Mouse (Mus musculus) kidney, embryonic 15.5 days (tissue): ENCODE data around the gene Dab2ip. TPM values are rescaled to one million over a fixed set of nuclear protein-coding genes. Genes with fewer than 3 reads are reported as not detected.

Experiments
- ATAC-seq: fragments of 200-750 bp; cut with Nextera tagmentation; replicated peaks from 2 replicates; pipeline ENCODE4 v1.8.0; 2017; ENCODE audit warnings: moderate TSS enrichment; ENCODE audit not compliant: low FRiP score
- H3K27ac ChIP-seq: fragments of 300-500 bp; sonication (generic); 2 replicates; pipeline ENCODE4 v1.5.1; 2015; ENCODE audit warnings: mild to moderate bottlenecking, inconsistent platforms
- H3K27me3 ChIP-seq: fragments of 300-500 bp; sonication (generic); 2 replicates; pipeline ENCODE4 v1.6.1; 2015; ENCODE audit warnings: inconsistent platforms
- H3K36me3 ChIP-seq: fragments of 300-500 bp; sonication (generic); 2 replicates; pipeline ENCODE4 v1.6.1; 2015; ENCODE audit warnings: inconsistent platforms
- H3K4me1 ChIP-seq: fragments of 300-500 bp; sonication (generic); 2 replicates; pipeline ENCODE4 v1.6.1; 2015; ENCODE audit warnings: inconsistent platforms
- H3K4me2 ChIP-seq: fragments of 300-500 bp; sonication (generic); 2 replicates; pipeline ENCODE4 v1.6.1; 2015; ENCODE audit warnings: moderate library complexity, mild to moderate bottlenecking, inconsistent platforms
- H3K4me3 ChIP-seq: fragments of 300-500 bp; sonication (generic); replicated peaks from 2 replicates; pipeline ENCODE4 v1.5.1; 2015; ENCODE audit warnings: mild to moderate bottlenecking, inconsistent platforms
- H3K9ac ChIP-seq: fragments of 300-500 bp; sonication (generic); 2 replicates; pipeline ENCODE4 v1.6.1; 2015; ENCODE audit warnings: mild to moderate bottlenecking, inconsistent platforms
- H3K9me3 ChIP-seq: fragments of 300-500 bp; sonication (generic); replicated peaks from 2 replicates; pipeline ENCODE4 v1.6.1; 2016; ENCODE audit warnings: inconsistent platforms
- WGBS: fragments of 180-500 bp; shearing (Covaris S2); methylation state at CpG from one replicate; pipeline ENCODE4 v1.1.7; 2015; ENCODE audit warnings: mixed read lengths; 5-methylcytosine and 5-hydroxymethylcytosine counted together
- polyA plus RNA-seq: library from polyadenylated mRNA; unstranded; fragments of >200 nt; fragmentation: Nextera tagmentation; extraction: Ambion mirVana; gene quantifications from 2 replicates; pipeline ENCODE4 v1.2.1, GENCODE M21; 2015

Dab2ip gene
- 37.5 and 40.4 TPM in 2 replicates for polyA plus RNA-seq

DNA sequence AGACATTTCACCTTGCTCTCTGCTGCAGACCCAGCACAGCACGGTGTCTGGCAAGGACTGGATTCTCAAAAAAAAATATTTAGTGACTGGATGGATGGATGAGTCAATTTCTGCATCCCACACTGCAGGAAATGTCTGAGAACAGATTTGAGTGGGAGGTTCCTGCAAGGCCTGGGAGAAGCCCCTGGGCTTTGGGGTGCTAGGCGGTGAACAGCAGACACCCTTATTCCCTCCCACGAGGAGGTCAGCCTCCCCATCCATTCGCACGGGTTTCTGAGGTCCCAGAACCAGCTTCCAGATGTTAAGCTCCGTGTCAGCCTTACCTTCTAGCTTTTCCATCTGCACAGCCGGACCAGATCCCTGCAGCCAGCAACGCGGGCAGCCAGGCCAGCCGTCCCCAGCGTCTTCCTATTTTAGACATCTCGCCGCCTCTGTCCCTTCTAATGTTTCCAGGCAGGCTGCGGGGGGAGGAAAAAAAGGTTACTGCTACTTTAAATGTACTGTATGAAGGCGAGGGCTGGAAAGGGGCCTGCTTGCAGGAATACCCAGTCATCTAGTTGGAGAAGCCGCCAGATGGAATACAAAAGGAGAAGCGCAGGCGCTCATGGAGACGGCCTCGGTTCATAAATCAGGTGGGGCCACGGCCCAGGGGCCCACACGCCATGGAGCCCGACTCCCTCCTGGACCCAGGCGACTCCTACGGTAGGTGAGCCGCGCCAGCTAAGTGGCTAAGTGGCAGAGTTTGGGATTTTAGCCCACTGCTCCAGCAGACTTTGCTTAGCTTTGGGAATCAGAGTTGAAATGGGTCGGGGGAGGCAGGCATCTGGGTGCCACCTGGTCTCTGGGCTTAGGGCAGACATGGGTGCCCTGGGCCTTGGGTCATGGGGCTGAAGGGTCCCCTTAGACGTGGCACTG lies at the start of gene Dab2ip:
TSS of gene Dab2ip (plus strand) at position 356 of the 915 bp plus-strand sequence.
- peak; percentile 59 for ATAC-seq
- WGBS, result 19% methylated on average over 29 of the region's 29 CpGs
- no peaks in the 10 kb centered on the region for H3K9me3 ChIP-seq
- H3K36me3 ChIP-seq, result no peaks in the 10 kb centered on the region
- peak within 1 kb of the TSS; percentile 55 for H3K4me2 ChIP-seq
- peaks cover 43% of the 10 kb centered on the region for H3K4me1 ChIP-seq
- peak within 1 kb of the TSS; percentile 35; the same call in 1 of the 2 replicates for H3K9ac ChIP-seq
- no peaks in the 10 kb centered on the region for H3K27me3 ChIP-seq
- H3K27ac ChIP-seq, result peak within 1 kb of the TSS; percentile 84
- H3K4me3 ChIP-seq, result peak within 1 kb of the TSS; percentile 30

- Histone ChIP-seq H3K9me3 (no peaks in the 10 kb centered on the region), H3K4me3 (no peak overlapping the region), H3K4me1 (peaks cover 72% of the 10 kb centered on the region), H3K4me2 (no peak overlapping the region), H3K27ac (peak overlapping the region; percentile 84), H3K9ac (no peak overlapping the region), H3K27me3 (no peaks in the 10 kb centered on the region), H3K36me3 (no peaks in the 10 kb centered on the region)
- WGBS, result 16% methylated on average over 10 of the region's 10 CpGs
- ATAC-seq, result no peak
Measured at GRCm38 (mm10) chr2:35508597-35509342, 49.3 kb upstream of the Dab2ip start.

DNA sequence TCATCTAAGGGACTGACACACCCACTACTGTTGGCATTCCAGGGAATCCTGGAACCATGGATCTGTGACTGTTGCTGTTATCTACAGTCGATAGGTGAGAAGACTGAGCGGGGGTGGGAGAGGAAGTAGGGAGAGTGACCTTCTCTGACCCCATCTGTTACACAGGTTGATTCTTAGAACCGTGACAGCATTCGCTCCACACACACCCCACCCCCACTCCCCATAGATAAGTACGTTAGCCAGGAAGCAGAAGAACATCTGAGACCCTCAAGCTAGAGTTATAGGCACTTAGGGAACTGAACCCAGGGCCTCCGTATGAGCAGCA lies 48.8 kb upstream of the Dab2ip start:
- peak overlapping the region; percentile 84 for H3K27ac ChIP-seq
- peaks cover 72% of the 10 kb centered on the region for H3K4me1 ChIP-seq
- H3K9ac ChIP-seq, result no peak overlapping the region
- no peaks in the 10 kb centered on the region for H3K9me3 ChIP-seq
- H3K27me3 ChIP-seq, result no peaks in the 10 kb centered on the region
- no peak overlapping the region for H3K4me3 ChIP-seq
- H3K36me3 ChIP-seq, result no peaks in the 10 kb centered on the region
- H3K4me2 ChIP-seq, result no peak overlapping the region
- WGBS, result 14% methylated on average over 6 of the region's 6 CpGs
- ATAC-seq, result 0 out of 2 replicates have a peak, but pooled peaks have one; percentile 34

DNA sequence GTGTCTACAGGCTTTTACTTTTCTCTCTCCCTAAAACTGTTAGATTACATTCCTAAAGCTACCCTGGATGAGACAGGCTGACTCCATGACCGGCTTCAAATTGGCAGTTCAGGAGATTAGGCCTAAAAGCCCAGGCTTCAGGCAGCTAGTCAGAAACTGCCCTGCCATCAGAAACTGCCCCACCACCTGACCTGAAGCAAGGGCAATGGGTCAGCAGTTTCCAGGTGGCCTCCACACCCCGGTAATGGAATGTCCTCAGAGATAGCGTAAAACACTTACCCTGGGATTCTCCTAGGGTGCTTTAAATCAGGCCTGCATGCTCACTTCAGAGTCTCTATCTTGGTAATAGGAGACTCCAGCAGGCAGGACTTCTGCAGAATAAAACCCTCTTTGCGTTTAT lies 48.2 kb upstream of the Dab2ip start:
- WGBS, result 48% methylated on average over 4 of the region's 4 CpGs
- no peak overlapping the region for H3K9ac ChIP-seq
- no peak overlapping the region for H3K4me3 ChIP-seq
- peaks cover 73% of the 10 kb centered on the region for H3K4me1 ChIP-seq
- H3K36me3 ChIP-seq, result no peaks in the 10 kb centered on the region
- H3K27ac ChIP-seq, result peak overlapping the region; percentile 84
- no peaks in the 10 kb centered on the region for H3K27me3 ChIP-seq
- no peak for ATAC-seq
- H3K9me3 ChIP-seq, result no peaks in the 10 kb centered on the region
- H3K4me2 ChIP-seq, result no peak overlapping the region

GRCm38 (mm10) chr2:35510920-35511319 lies 47.1 kb upstream of the Dab2ip start:
- peak overlapping the region; percentile 4; the same call in 1 of the 2 replicates for H3K27ac ChIP-seq
- no peak overlapping the region for H3K9ac ChIP-seq
- ATAC-seq, result no peak
- H3K4me1 ChIP-seq, result peaks cover 71% of the 10 kb centered on the region
- H3K36me3 ChIP-seq, result no peaks in the 10 kb centered on the region
- no peaks in the 10 kb centered on the region for H3K27me3 ChIP-seq
- 50% methylated on average over 1 of the region's 1 CpGs for WGBS
- H3K9me3 ChIP-seq, result no peaks in the 10 kb centered on the region
- H3K4me2 ChIP-seq, result no peak overlapping the region
- no peak overlapping the region for H3K4me3 ChIP-seq

DNA sequence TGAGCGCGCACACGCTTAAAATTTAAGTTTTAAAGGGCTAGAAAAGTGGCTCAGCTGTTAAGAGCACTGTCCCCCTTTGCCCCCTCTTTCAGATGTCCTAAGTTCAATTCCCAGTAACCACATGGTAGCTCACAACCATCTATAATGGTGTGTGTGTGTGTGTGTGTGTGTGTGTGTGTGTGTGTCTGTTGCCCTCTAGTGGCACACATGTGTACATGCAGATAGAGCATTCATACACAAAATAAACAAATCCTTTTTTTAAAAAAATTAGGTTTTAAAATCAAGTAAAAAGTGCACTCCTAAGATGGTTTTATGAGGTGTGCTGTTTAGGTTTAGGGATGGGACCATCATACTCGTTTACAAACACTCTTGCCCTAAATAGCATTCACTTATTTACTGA lies 45.8 kb upstream of the Dab2ip start:
- Histone ChIP-seq H3K9me3 (no peaks in the 10 kb centered on the region), H3K4me3 (no peak overlapping the region), H3K27me3 (no peaks in the 10 kb centered on the region), H3K9ac (no peak overlapping the region), H3K27ac (no peak overlapping the region), H3K4me2 (no peak overlapping the region), H3K4me1 (peaks cover 60% of the 10 kb centered on the region), H3K36me3 (no peaks in the 10 kb centered on the region)
- ATAC-seq, result no peak
- 97% methylated on average over 4 of the region's 4 CpGs for WGBS

- Histone ChIP-seq H3K4me1 (peaks cover 42% of the 10 kb centered on the region), H3K27ac (peak overlapping the region; percentile 94), H3K36me3 (no peaks in the 10 kb centered on the region), H3K4me2 (peak overlapping the region; percentile 43), H3K9me3 (peaks cover 3% of the 10 kb centered on the region; the same call in 1 of the 2 replicates), H3K9ac (peak overlapping the region; percentile 26), H3K27me3 (no peaks in the 10 kb centered on the region), H3K4me3 (no peak overlapping the region)
- 18% methylated on average over 14 of the region's 14 CpGs for WGBS
- ATAC-seq, result peak; percentile 80
Measured at GRCm38 (mm10) chr2:35514051-35514892, 43.8 kb upstream of the Dab2ip start.

GRCm38 (mm10) chr2:35526612-35527242 lies 31.3 kb upstream of the Dab2ip start:
- no peak for ATAC-seq
- Histone ChIP-seq H3K9me3 (no peaks in the 10 kb centered on the region), H3K4me3 (no peak overlapping the region), H3K9ac (no peak overlapping the region), H3K36me3 (no peaks in the 10 kb centered on the region), H3K27me3 (no peaks in the 10 kb centered on the region), H3K4me2 (no peak overlapping the region), H3K27ac (no peak overlapping the region), H3K4me1 (0 out of 2 replicates have a peak, but pooled peaks cover 6% of the 10 kb centered on the region)
- WGBS, result 93% methylated on average over 14 of the region's 14 CpGs

- no peak for ATAC-seq
- Histone ChIP-seq H3K9me3 (no peaks in the 10 kb centered on the region), H3K4me2 (no peak overlapping the region), H3K4me1 (0 out of 2 replicates have a peak, but pooled peaks cover 7% of the 10 kb centered on the region), H3K27ac (no peak overlapping the region), H3K9ac (no peak overlapping the region), H3K36me3 (no peaks in the 10 kb centered on the region), H3K4me3 (no peak overlapping the region), H3K27me3 (no peaks in the 10 kb centered on the region)
- WGBS, result 89% methylated on average over 2 of the region's 2 CpGs
Measured at GRCm38 (mm10) chr2:35529086-35529485, 29.0 kb upstream of the Dab2ip start.

- no peaks in the 10 kb centered on the region for H3K36me3 ChIP-seq
- no peaks in the 10 kb centered on the region for H3K27me3 ChIP-seq
- no peak overlapping the region for H3K4me2 ChIP-seq
- ATAC-seq, result no peak
- H3K9me3 ChIP-seq, result no peaks in the 10 kb centered on the region
- 0 out of 2 replicates have a peak, but pooled peaks cover 7% of the 10 kb centered on the region for H3K4me1 ChIP-seq
- WGBS, result 60% methylated on average over 4 of the region's 4 CpGs
- H3K27ac ChIP-seq, result no peak overlapping the region
- H3K9ac ChIP-seq, result no peak overlapping the region
- no peak overlapping the region for H3K4me3 ChIP-seq
Measured at GRCm38 (mm10) chr2:35529856-35530255, 28.2 kb upstream of the Dab2ip start.

GRCm38 (mm10) chr2:35530732-35531131 lies 27.3 kb upstream of the Dab2ip start:
- H3K4me3 ChIP-seq, result no peak overlapping the region
- WGBS, result 83% methylated on average over 10 of the region's 10 CpGs

More at GRCm38 (mm10) chr2:35530732-35531131, 27.3 kb upstream of the Dab2ip start:
- Histone ChIP-seq H3K9ac (no peak overlapping the region), H3K4me2 (no peak overlapping the region), H3K9me3 (no peaks in the 10 kb centered on the region), H3K27me3 (no peaks in the 10 kb centered on the region), H3K4me1 (0 out of 2 replicates have a peak, but pooled peaks cover 7% of the 10 kb centered on the region), H3K36me3 (no peaks in the 10 kb centered on the region), H3K27ac (no peak overlapping the region)
- no peak for ATAC-seq
